Comparison of ENCODE assay signal across 12 mouse cellular contexts in genomic region chr7:75998853-75999252, GRCm38 (mm10).
DNase-seq lines count a peak whose midpoint lies in the region; ATAC-seq lines count a peak whose summit lies in the region.
"Had no signal": no experiment of that assay in that cellular context is flagged by ENCODE, and none has a peak within 500 bp of the region (broad histone marks: within the 10 kb centered on the region; RNA-seq: fewer than 3 reads in every experiment).

No protein-coding gene starts in this region.

- ATAC-seq in hindbrain, embryonic 12.5 days (ENCODE audit: low FRiP score) = peak; percentile 78
- ATAC-seq in midbrain, embryonic 16.5 days = peak; percentile 97
- ATAC-seq in CD4-positive, CD25-positive, alpha-beta regulatory T cell, adult 4 months = no peak

- H3K27ac ChIP-seq in embryonic facial prominence, embryonic 10.5 days (replicated peaks) = 0 out of 2 replicates have a peak overlapping the region, but pooled peaks have one; percentile 10
- H3K27ac ChIP-seq in hindbrain, embryonic 12.5 days = no peak overlapping the region
- peak overlapping the region; percentile 42 for H3K27ac ChIP-seq in midbrain, embryonic 16.5 days (ENCODE audit: low read length)
- H3K27ac ChIP-seq: heart, embryonic 13.5 days; kidney, postnatal 0 days; limb, embryonic 15.5 days; macrophage had no signal

- H3K4me2 ChIP-seq in hindbrain, embryonic 12.5 days (replicated peaks) = no peak overlapping the region
- no peak overlapping the region for H3K4me2 ChIP-seq in midbrain, embryonic 16.5 days (ENCODE audit: low read length)
- H3K4me2 ChIP-seq: heart, embryonic 13.5 days; limb, embryonic 15.5 days had no signal

- H3K4me3 ChIP-seq in embryonic facial prominence, embryonic 10.5 days = no peak overlapping the region
- H3K4me3 ChIP-seq in hindbrain, embryonic 12.5 days = no peak overlapping the region
- no peak overlapping the region for H3K4me3 ChIP-seq in midbrain, embryonic 16.5 days (ENCODE audit: low read depth, low read length)
- H3K4me3 ChIP-seq: heart, embryonic 13.5 days; limb, embryonic 15.5 days had no signal

- H3K9ac ChIP-seq in hindbrain, embryonic 12.5 days = no peak overlapping the region
- H3K9ac ChIP-seq in midbrain, embryonic 16.5 days (ENCODE audit: low read depth, low read length) = no peak overlapping the region
- H3K9ac ChIP-seq: heart, embryonic 13.5 days; limb, embryonic 15.5 days had no signal

- WGBS in embryonic facial prominence, embryonic 10.5 days = 45% methylated on average over 5 of the region's 5 CpGs
- 12% methylated on average over 5 of the region's 5 CpGs for WGBS in hindbrain, embryonic 12.5 days
- 10% methylated on average over 5 of the region's 5 CpGs for WGBS in midbrain, embryonic 16.5 days

- H3K27me3 ChIP-seq in embryonic facial prominence, embryonic 10.5 days (replicated peaks; ENCODE audit: low read depth, poor library complexity, severe bottlenecking) = no peaks in the 10 kb centered on the region
- H3K27me3 ChIP-seq in hindbrain, embryonic 12.5 days = no peaks in the 10 kb centered on the region
- no peaks in the 10 kb centered on the region for H3K27me3 ChIP-seq in midbrain, embryonic 16.5 days (ENCODE audit: control insufficient read depth, insufficient read depth, low read depth, low read length)
- H3K27me3 ChIP-seq: heart, embryonic 13.5 days; limb, embryonic 15.5 days had no signal

- DNase-seq in adrenal gland, postnatal 14 days = peak; percentile 12
- no peak for DNase-seq in adrenal gland, adult 18-20 months (ENCODE audit: low spot score in 2 of 2)
- peak; percentile 30 for DNase-seq in embryonic facial prominence, embryonic 10.5 days (ENCODE audit: low spot score)
- no peak for DNase-seq in gastrocnemius, adult 18-20 months (ENCODE audit: low spot score)
- DNase-seq in B cell, adult 2 months = no peak

- H3K4me1 ChIP-seq in embryonic facial prominence, embryonic 10.5 days = peaks cover 6% of the 10 kb centered on the region
- H3K4me1 ChIP-seq in hindbrain, embryonic 12.5 days = peaks cover 7% of the 10 kb centered on the region; the same call in 1 of the 2 replicates
- H3K4me1 ChIP-seq in midbrain, embryonic 16.5 days (ENCODE audit: control insufficient read depth, insufficient read depth, low read length) = peaks cover 11% of the 10 kb centered on the region
- H3K4me1 ChIP-seq: heart, embryonic 13.5 days; limb, embryonic 15.5 days had no signal

- H3K36me3 ChIP-seq in embryonic facial prominence, embryonic 10.5 days (replicated peaks) = no peaks in the 10 kb centered on the region
- no peaks in the 10 kb centered on the region for H3K36me3 ChIP-seq in hindbrain, embryonic 12.5 days
- H3K36me3 ChIP-seq in midbrain, embryonic 16.5 days (ENCODE audit: control insufficient read depth, insufficient read depth, low read length) = no peaks in the 10 kb centered on the region
- H3K36me3 ChIP-seq: heart, embryonic 13.5 days; limb, embryonic 15.5 days had no signal

- H3K9me3 ChIP-seq in embryonic facial prominence, embryonic 10.5 days = no peaks in the 10 kb centered on the region
- H3K9me3 ChIP-seq in hindbrain, embryonic 12.5 days (replicated peaks) = no peaks in the 10 kb centered on the region
- H3K9me3 ChIP-seq in midbrain, embryonic 16.5 days (replicated peaks; ENCODE audit: control insufficient read depth, low read length, poor library complexity, severe bottlenecking) = no peaks in the 10 kb centered on the region
- H3K9me3 ChIP-seq: heart, embryonic 13.5 days; limb, embryonic 15.5 days had no signal

Comparison
In these comparisons a context has a peak if more than half of its experiments do, and no peak if none do; other contexts are left out.
1. DNase-seq: peak in adrenal gland, postnatal 14 days (single experiment) and embryonic facial prominence, embryonic 10.5 days (single experiment); none in adrenal gland, adult 18-20 months (0 of 2), gastrocnemius, adult 18-20 months (single experiment) and B cell, adult 2 months (0 of 2).